Mouse (Mus musculus) stomach, embryonic 14.5 days (tissue): ENCODE measurements around the gene Uvrag. TPM values are rescaled to one million over a fixed set of nuclear protein-coding genes. Genes with fewer than 3 reads are reported as not detected.
A peak's percentile ranks its signal among the peaks of the same experiment; 100 is the strongest.

ENCODE experiments used
- ATAC-seq: fragments of 200-750 bp; cut with Nextera tagmentation; 2 replicates; pipeline ENCODE4 v1.8.0; 2017; ENCODE audit warnings: low read depth, moderate TSS enrichment; ENCODE audit not compliant: insufficient number of reproducible peaks, insufficient read depth, low FRiP score
- H3K27ac ChIP-seq: fragments of 300-500 bp; sonication (generic); 2 replicates; pipeline ENCODE4 v1.5.1; 2014; ENCODE audit warnings: mild to moderate bottlenecking, low read length, moderate library complexity, mixed read lengths
- H3K27me3 ChIP-seq: fragments of 300-500 bp; sonication (generic); 2 replicates; pipeline ENCODE4 v1.6.1; 2014; ENCODE audit warnings: low read length, control low read depth, mixed read lengths; ENCODE audit not compliant: control insufficient read depth, insufficient read depth
- H3K36me3 ChIP-seq: fragments of 300-500 bp; sonication (generic); 2 replicates; pipeline ENCODE4 v1.6.1; 2014; ENCODE audit warnings: mild to moderate bottlenecking, control low read depth, low read length, moderate library complexity, mixed read lengths; ENCODE audit not compliant: control insufficient read depth, insufficient read depth
- H3K4me1 ChIP-seq: fragments of 300-500 bp; sonication (generic); 2 replicates; pipeline ENCODE4 v1.6.1; 2014; ENCODE audit warnings: low read length, control low read depth, mixed read lengths; ENCODE audit not compliant: control insufficient read depth, insufficient read depth
- H3K4me2 ChIP-seq: fragments of 300-500 bp; sonication (generic); replicated peaks from 2 replicates; pipeline ENCODE4 v1.6.1; 2014; ENCODE audit warnings: low read depth, low read length, control low read depth
- H3K4me3 ChIP-seq: fragments of 300-500 bp; sonication (generic); 2 replicates; pipeline ENCODE4 v1.5.1; 2014; ENCODE audit warnings: low read depth, low read length, control low read depth
- H3K9ac ChIP-seq: fragments of 300-500 bp; sonication (generic); replicated peaks from 2 replicates; pipeline ENCODE4 v1.6.1; 2014; ENCODE audit warnings: low read depth, mild to moderate bottlenecking, control low read depth, low read length, moderate library complexity, mixed read lengths
- H3K9me3 ChIP-seq: fragments of 300-500 bp; sonication (generic); 2 replicates; pipeline ENCODE4 v1.6.1; 2016; ENCODE audit warnings: low read depth, low read length, control low read depth; ENCODE audit not compliant: control insufficient read depth
- WGBS: fragments of 180-500 bp; shearing (Covaris S2); extraction: QIAGEN DNeasy Blood & Tissue Kit; methylation state at CpG from one replicate; pipeline ENCODE4 v1.1.7; 2014; 5-methylcytosine and 5-hydroxymethylcytosine counted together
- polyA plus RNA-seq: library from polyadenylated mRNA; unstranded; fragments of >200 nt; fragmentation: Nextera tagmentation; extraction: Ambion mirVana; gene quantifications from 2 replicates; pipeline ENCODE4 v1.2.1, GENCODE M21; 2014

Uvrag gene
- polyA plus RNA-seq, 1 experiment from 2014 or later, result 23.9 TPM

DNA sequence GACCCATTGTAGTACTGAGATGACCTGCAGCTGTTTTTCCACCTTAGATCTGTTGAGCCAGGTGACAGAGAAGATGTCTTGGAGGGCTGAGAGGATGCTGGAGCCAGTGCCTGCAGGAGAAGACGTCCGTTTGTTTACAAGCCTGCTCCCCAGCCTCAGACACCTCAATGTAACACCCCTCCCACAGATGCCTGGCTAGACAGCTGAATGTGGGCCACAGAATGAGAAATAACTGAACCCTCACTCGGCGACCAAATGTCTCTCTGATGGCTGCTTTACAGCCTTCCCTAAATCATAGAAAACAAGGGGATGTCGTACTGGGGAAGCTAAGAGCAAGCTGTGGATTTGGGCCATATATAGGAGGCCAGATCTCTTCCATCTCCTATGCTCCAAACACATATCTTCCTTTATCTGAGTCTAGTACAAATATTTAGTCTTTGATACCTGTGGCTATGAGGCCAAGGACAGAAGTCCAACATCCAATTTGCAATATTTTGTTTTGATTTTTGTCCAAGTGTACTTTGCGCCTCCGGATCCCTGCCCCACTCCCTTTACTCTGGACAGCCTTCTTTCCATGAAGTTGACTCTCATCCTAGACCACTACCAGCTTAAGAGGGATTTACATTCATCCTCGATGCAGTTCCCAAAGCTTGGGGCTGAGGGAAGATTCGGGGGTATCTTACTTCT is 28.9 kb upstream of the Uvrag start:
- no peak overlapping the region for H3K4me2 ChIP-seq
- 74% methylated on average over 9 of the region's 9 CpGs for WGBS
- H3K4me3 ChIP-seq, result no peak overlapping the region
- H3K36me3 ChIP-seq, result no peaks in the 10 kb centered on the region
- H3K9ac ChIP-seq, result no peak overlapping the region
- H3K4me1 ChIP-seq, result no peaks in the 10 kb centered on the region
- ATAC-seq, result no peak
- no peak overlapping the region for H3K27ac ChIP-seq
- H3K27me3 ChIP-seq, result no peaks in the 10 kb centered on the region
- no peaks in the 10 kb centered on the region for H3K9me3 ChIP-seq

DNA sequence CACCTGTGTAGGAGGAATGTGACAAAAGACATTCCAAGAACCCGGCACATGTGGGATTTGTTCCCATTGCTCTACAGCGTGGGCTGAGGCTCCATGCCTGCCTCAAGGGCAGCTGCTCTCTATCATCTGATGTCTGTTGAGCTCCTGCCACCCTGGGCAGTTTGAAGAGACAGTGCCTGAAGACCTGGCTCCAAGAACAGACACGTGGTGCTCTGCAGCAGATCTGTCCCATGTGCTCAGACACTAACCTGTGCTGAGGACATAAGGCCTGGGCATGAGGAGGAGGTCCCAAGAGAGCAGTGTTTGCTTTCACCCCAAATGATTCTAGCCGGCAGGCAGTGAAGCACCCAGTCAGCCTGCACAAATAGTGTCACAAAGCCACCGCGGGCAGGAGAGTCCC is 27.8 kb upstream of the Uvrag start:
- H3K4me2 ChIP-seq, result no peak overlapping the region
- no peaks in the 10 kb centered on the region for H3K4me1 ChIP-seq
- no peaks in the 10 kb centered on the region for H3K27me3 ChIP-seq
- H3K9ac ChIP-seq, result no peak overlapping the region
- no peak overlapping the region for H3K4me3 ChIP-seq
- no peaks in the 10 kb centered on the region for H3K9me3 ChIP-seq
- H3K27ac ChIP-seq, result no peak overlapping the region
- WGBS, result 78% methylated on average over 6 of the region's 6 CpGs
- no peak for ATAC-seq
- no peaks in the 10 kb centered on the region for H3K36me3 ChIP-seq

DNA sequence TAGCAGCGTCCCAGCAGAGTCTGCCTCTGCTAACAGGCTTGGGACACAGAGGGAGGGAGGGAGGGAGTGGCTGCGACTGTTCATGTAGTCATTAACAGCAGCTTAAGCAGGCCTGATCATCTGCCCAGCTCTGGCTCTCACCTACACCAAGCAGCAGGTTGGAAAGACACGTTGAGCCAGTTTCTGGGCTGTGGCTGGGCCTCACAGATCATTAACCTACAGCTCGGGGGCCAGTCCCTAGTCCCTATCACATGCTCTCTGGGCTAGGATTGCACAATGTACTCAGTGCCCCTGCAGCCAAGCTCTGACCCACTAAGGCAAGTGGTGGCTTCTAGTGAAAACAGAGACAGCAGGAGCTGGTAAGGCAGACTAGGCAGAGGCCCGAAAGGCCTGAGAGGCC is 27.0 kb upstream of the Uvrag start:
- Histone ChIP-seq H3K9ac (no peak overlapping the region), H3K4me1 (peaks cover 4% of the 10 kb centered on the region; the same call in 1 of the 2 replicates), H3K4me3 (no peak overlapping the region), H3K27ac (0 out of 2 replicates have a peak overlapping the region, but pooled peaks have one; percentile 48), H3K27me3 (no peaks in the 10 kb centered on the region), H3K36me3 (no peaks in the 10 kb centered on the region), H3K4me2 (no peak overlapping the region), H3K9me3 (no peaks in the 10 kb centered on the region)
- peak; percentile 78 for ATAC-seq
- 44% methylated on average over 5 of the region's 5 CpGs for WGBS

DNA sequence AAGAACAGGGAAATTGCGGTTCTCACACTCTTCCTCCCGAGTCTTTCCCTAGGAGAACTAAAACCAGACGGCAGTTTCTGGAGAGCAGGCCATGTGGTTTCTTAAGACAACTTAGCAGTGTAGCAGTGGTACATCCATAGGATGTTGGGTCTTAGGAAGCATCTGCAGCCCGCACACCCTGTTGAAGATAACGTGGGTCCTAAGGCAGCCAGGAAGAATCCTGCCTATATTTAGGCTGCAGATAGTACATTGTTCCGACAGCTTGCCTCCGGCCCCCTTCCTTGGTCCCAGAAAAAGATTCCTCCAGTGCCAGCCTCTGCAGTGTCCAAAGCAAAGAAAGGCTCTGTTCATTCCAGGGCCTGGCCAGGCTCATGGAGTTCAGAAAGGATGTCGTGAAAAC is 25.2 kb upstream of the Uvrag start:
- Histone ChIP-seq H3K27ac (no peak overlapping the region), H3K27me3 (no peaks in the 10 kb centered on the region), H3K4me2 (no peak overlapping the region), H3K9me3 (no peaks in the 10 kb centered on the region), H3K4me3 (no peak overlapping the region), H3K36me3 (no peaks in the 10 kb centered on the region), H3K4me1 (peaks cover 4% of the 10 kb centered on the region; the same call in 1 of the 2 replicates), H3K9ac (no peak overlapping the region)
- 77% methylated on average over 8 of the region's 8 CpGs for WGBS
- ATAC-seq, result no peak

DNA sequence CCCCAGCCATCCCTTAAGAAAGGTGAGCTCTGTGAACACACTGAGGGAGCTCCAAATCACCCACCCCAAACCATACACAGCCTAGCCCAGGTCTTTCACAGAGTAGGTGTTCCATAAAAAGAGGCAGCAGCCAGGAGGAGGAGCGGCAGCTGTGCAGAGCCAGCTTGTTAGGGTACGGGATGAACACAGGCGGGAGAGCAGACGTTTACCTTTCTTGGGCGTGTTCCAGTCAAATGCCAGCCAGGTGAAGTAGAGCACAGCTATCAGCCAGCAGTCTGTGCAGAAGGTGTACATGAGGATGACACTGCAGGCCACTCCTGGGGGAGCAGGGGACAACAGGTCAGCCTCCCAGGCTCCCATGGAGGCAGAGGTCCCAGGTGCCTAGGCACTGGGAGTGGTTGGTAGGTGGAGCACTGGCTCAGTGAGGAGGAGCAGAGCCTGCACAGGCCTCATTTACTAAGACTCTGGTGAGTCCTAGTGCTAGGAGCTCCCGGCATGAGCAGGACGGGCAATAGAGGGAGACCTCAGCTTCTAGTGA is 24.0 kb upstream of the Uvrag start:
- no peak overlapping the region for H3K4me3 ChIP-seq
- no peak overlapping the region for H3K4me2 ChIP-seq
- H3K4me1 ChIP-seq, result peaks cover 4% of the 10 kb centered on the region; the same call in 1 of the 2 replicates
- no peaks in the 10 kb centered on the region for H3K36me3 ChIP-seq
- H3K9me3 ChIP-seq, result no peaks in the 10 kb centered on the region
- H3K27me3 ChIP-seq, result no peaks in the 10 kb centered on the region
- no peak for ATAC-seq
- H3K9ac ChIP-seq, result no peak overlapping the region
- WGBS, result 57% methylated on average over 7 of the region's 7 CpGs
- no peak overlapping the region for H3K27ac ChIP-seq

DNA sequence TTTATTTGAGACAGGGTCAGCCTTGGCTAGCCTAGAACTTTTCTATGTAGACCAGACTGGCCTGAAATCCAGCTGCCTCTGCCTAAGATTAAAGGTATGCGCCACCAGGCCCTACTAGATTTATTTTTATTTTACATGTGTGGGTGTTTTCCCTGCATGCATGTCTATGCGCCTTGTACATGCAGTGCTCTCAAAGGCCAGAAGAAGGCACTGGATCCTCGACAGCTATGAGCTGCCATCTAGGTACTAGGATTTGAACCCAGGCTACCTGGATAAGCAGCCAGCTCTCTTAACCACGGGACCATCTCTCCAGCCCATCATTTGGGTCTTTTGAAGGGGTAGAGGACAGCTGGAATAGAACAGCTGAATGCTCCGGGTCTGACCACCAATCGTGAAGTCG is 21.5 kb upstream of the Uvrag start:
- Histone ChIP-seq H3K36me3 (no peaks in the 10 kb centered on the region), H3K4me2 (no peak overlapping the region), H3K9me3 (no peaks in the 10 kb centered on the region), H3K27me3 (no peaks in the 10 kb centered on the region), H3K9ac (no peak overlapping the region), H3K4me3 (no peak overlapping the region), H3K4me1 (peaks cover 4% of the 10 kb centered on the region; the same call in 1 of the 2 replicates), H3K27ac (no peak overlapping the region)
- ATAC-seq, result no peak
- WGBS, result 91% methylated on average over 7 of the region's 7 CpGs

DNA sequence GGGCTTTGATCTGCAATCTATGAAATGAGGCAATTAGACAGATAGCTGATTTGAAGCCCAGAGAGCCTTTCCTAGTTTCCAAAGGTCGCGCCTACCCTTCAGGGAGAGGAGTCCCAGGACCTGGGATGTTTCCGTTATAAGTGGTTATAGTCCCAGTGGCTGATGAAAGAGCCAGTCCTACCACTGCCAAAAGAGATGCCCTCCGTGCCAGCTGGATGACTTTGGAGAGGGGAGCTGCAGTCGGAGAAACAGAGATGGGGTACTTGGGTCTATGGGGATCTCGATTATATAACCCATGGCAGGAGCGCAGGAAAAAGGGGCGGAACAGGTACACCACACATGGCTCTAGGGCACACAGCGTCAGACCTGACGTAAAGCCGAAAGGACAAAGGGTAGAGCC is 21.0 kb upstream of the Uvrag start:
- no peaks in the 10 kb centered on the region for H3K9me3 ChIP-seq
- no peaks in the 10 kb centered on the region for H3K36me3 ChIP-seq
- H3K9ac ChIP-seq, result no peak overlapping the region
- 88% methylated on average over 11 of the region's 11 CpGs for WGBS
- H3K27ac ChIP-seq, result no peak overlapping the region
- H3K4me2 ChIP-seq, result no peak overlapping the region
- no peaks in the 10 kb centered on the region for H3K27me3 ChIP-seq
- H3K4me3 ChIP-seq, result no peak overlapping the region
- ATAC-seq, result no peak
- H3K4me1 ChIP-seq, result peaks cover 4% of the 10 kb centered on the region; the same call in 1 of the 2 replicates

DNA sequence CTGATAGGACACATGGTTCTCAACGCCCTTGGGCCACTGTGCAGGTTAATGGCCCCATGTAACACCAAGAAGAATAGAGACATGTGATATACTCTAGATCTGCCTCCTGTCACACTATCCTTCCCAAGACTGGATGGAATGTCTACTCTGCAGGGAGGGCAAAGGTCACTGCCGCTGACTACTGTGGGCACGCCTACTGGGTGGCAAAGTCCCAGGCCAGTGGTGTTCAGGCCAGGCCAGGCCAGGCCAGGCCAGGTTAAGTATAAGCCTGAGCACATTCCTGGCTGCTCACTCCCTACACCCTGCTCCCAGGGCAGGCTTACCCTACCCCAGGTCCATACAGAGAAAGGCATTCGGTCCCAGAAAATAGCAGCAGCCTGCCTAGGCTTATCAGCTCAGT is 20.6 kb upstream of the Uvrag start:
- Histone ChIP-seq H3K4me3 (no peak overlapping the region), H3K9ac (no peak overlapping the region), H3K9me3 (no peaks in the 10 kb centered on the region), H3K4me1 (peaks cover 4% of the 10 kb centered on the region; the same call in 1 of the 2 replicates), H3K4me2 (no peak overlapping the region), H3K27me3 (no peaks in the 10 kb centered on the region), H3K36me3 (no peaks in the 10 kb centered on the region), H3K27ac (no peak overlapping the region)
- no peak for ATAC-seq
- WGBS, result 35% methylated on average over 4 of the region's 4 CpGs

DNA sequence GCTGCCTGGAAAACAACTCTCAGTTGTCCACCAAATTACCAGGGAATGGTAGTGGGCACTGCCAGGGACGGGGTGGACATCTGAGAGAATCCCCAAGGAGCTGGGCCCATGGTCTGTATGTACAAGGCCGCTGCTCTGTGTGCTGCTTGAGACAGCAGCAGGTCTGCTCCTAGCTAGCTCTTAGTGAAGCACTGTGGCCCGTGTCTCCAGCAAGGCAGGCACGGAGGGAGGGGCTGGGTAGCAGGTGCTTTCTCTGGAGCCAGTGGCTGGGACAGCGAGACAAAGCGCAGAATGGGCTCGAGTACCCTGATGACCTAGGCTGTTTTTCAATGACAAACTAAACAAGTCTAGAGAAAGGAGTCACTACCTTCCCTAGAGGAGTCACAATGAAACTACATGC is 20.1 kb upstream of the Uvrag start:
- WGBS, result 77% methylated on average over 7 of the region's 7 CpGs
- H3K9ac ChIP-seq, result no peak overlapping the region
- no peak overlapping the region for H3K4me3 ChIP-seq
- H3K27me3 ChIP-seq, result no peaks in the 10 kb centered on the region
- H3K27ac ChIP-seq, result no peak overlapping the region
- no peak overlapping the region for H3K4me2 ChIP-seq
- no peaks in the 10 kb centered on the region for H3K36me3 ChIP-seq
- peaks cover 8% of the 10 kb centered on the region for H3K4me1 ChIP-seq
- ATAC-seq, result no peak
- no peaks in the 10 kb centered on the region for H3K9me3 ChIP-seq
